Mouse (Mus musculus) cerebellum, adult 2 months (tissue): ENCODE results near the gene Ppt2. TPM values are rescaled to one million over a fixed set of nuclear protein-coding genes. Genes with fewer than 3 reads are reported as not detected.
A peak's percentile ranks its signal among the peaks of the same experiment; 100 is the strongest.

Source experiments
- DNase-seq, 2 experiments: peaks; one replicate each; pipeline ENCODE4 v3.0.0; 2021
- H3K27ac ChIP-seq: fragments of 200-500 bp; 2 replicates; pipeline ENCODE4 v1.5.1; 2012; ENCODE audit warnings: low read length, control low read depth, inconsistent platforms; ENCODE audit not compliant: insufficient read depth
- H3K27me3 ChIP-seq: fragments of 200-500 bp; 2 replicates; pipeline ENCODE4 v1.6.1; 2012; ENCODE audit warnings: inconsistent platforms, mild to moderate bottlenecking, low read length, moderate library complexity; ENCODE audit not compliant: control insufficient read depth, insufficient read depth
- H3K4me1 ChIP-seq: fragments of 200-500 bp; 2 replicates; pipeline ENCODE4 v1.6.1; 2011; ENCODE audit warnings: low read length; ENCODE audit not compliant: control insufficient read depth, insufficient read depth
- H3K4me3 ChIP-seq: fragments of 200-500 bp; replicated peaks from 2 replicates; pipeline ENCODE3; 2011; ENCODE audit warnings: mild to moderate bottlenecking, low read depth, low read length, control low read depth; ENCODE audit not compliant: insufficient read depth
- CTCF ChIP-seq: fragments of 200-500 bp; IDR thresholded peaks from 2 replicates; pipeline ENCODE4 v1.5.1; 2011; ENCODE audit warnings: low read depth, mild to moderate bottlenecking, control low read depth, low read length, moderate library complexity, borderline replicate concordance; ENCODE audit not compliant: insufficient read depth
- POLR2A ChIP-seq: fragments of 200-500 bp; IDR thresholded peaks from 2 replicates; pipeline ENCODE4 v1.6.1; 2011; ENCODE audit warnings: low read length, control low read depth, borderline replicate concordance; ENCODE audit not compliant: insufficient read depth
- WGBS: fragments of 180-500 bp; shearing (Covaris S2); methylation state at CpG from one replicate; pipeline ENCODE4 v1.1.7; 2018; 5-methylcytosine and 5-hydroxymethylcytosine counted together
- polyA plus RNA-seq: library from polyadenylated mRNA; depleted of rRNA; stranded (reverse); fragments of >200 nt; gene quantifications from 2 replicates; pipeline ENCODE4 v1.2.3, GENCODE M21; 2012

Gene Ppt2
- polyA plus RNA-seq, 1 experiment = 57.3 TPM

GRCm38 (mm10) chr17:34626062-34626772, 2.1 kb downstream of the Ppt2 start:
- Histone ChIP-seq H3K27ac (peak overlapping the region; percentile 73), H3K4me1 (peaks cover 10% of the 10 kb centered on the region), H3K27me3 (no peaks in the 10 kb centered on the region), H3K4me3 (peak overlapping the region; percentile 79)
- WGBS = 47% methylated on average over 16 of the region's 16 CpGs
- DNase-seq = no peak
- TF ChIP-seq POLR2A = no peak
- TF ChIP-seq CTCF = no peak

- Histone ChIP-seq H3K27ac (no peak overlapping the region), H3K4me3 (no peak overlapping the region), H3K27me3 (no peaks in the 10 kb centered on the region), H3K4me1 (peaks cover 10% of the 10 kb centered on the region)
- 96% methylated on average over 3 of the region's 3 CpGs for WGBS
- TF ChIP-seq POLR2A (no peak), CTCF (no peak)
- no peak for DNase-seq
Observed at GRCm38 (mm10) chr17:34624981-34625380, 3.3 kb downstream of the Ppt2 start.

GRCm38 (mm10) chr17:34623161-34623560, 5.1 kb downstream of the Ppt2 start:
- 76% methylated on average over 9 of the region's 9 CpGs for WGBS
- Histone ChIP-seq H3K27me3 (no peaks in the 10 kb centered on the region), H3K27ac (no peak overlapping the region), H3K4me1 (peaks cover 10% of the 10 kb centered on the region), H3K4me3 (no peak overlapping the region)
- TF ChIP-seq CTCF = 0 out of 2 replicates have a peak, but pooled peaks have one; percentile 13
- no peak for TF ChIP-seq POLR2A
- no peak for DNase-seq

- Histone ChIP-seq H3K4me1 (peaks cover 4% of the 10 kb centered on the region), H3K4me3 (no peak overlapping the region), H3K27me3 (no peaks in the 10 kb centered on the region), H3K27ac (no peak overlapping the region)
- DNase-seq = no peak
- 92% methylated on average over 8 of the region's 8 CpGs for WGBS
- no peak for TF ChIP-seq CTCF
- no peak for TF ChIP-seq POLR2A
Observed at GRCm38 (mm10) chr17:34621006-34621405, 7.3 kb downstream of the Ppt2 start.

- DNase-seq = peak; percentile 67 to 76
- no peak overlapping the region for H3K27ac ChIP-seq
- no peaks in the 10 kb centered on the region for H3K4me1 ChIP-seq
- no peak overlapping the region for H3K4me3 ChIP-seq
- TF ChIP-seq POLR2A (no peak), CTCF (peak; percentile 79)
- H3K27me3 ChIP-seq = no peaks in the 10 kb centered on the region
- WGBS = 17% methylated on average over 6 of the region's 6 CpGs
Observed at GRCm38 (mm10) chr17:34618999-34619398, 9.3 kb downstream of the Ppt2 start.

GRCm38 (mm10) chr17:34615871-34616270, 12.4 kb downstream of the Ppt2 start, which contains the start of gene Egfl8:
Egfl8 (minus strand) TSS chr17:34615971.
- Histone ChIP-seq H3K4me1 (peaks cover 8% of the 10 kb centered on the region), H3K4me3 (no peak within 1 kb of the TSS), H3K27ac (no peak within 1 kb of the TSS), H3K27me3 (no peaks in the 10 kb centered on the region)
- WGBS = 57% methylated on average over 6 of the region's 6 CpGs
- TF ChIP-seq CTCF (no peak), POLR2A (no peak)
- no peak for DNase-seq

- Histone ChIP-seq H3K27ac (no peak overlapping the region), H3K4me1 (peaks cover 15% of the 10 kb centered on the region), H3K27me3 (no peaks in the 10 kb centered on the region), H3K4me3 (no peak overlapping the region)
- DNase-seq = no peak
- TF ChIP-seq CTCF (no peak), POLR2A (no peak)
- 70% methylated on average over 10 of the region's 10 CpGs for WGBS
Observed at GRCm38 (mm10) chr17:34613830-34614229, 14.5 kb downstream of the Ppt2 start.

- peaks cover 15% of the 10 kb centered on the region for H3K4me1 ChIP-seq
Observed at GRCm38 (mm10) chr17:34613054-34613645, 15.2 kb downstream of the Ppt2 start.

More at GRCm38 (mm10) chr17:34613054-34613645, 15.2 kb downstream of the Ppt2 start:
- WGBS = 84% methylated on average over 11 of the region's 11 CpGs
- Histone ChIP-seq H3K4me3 (no peak overlapping the region), H3K27me3 (no peaks in the 10 kb centered on the region), H3K27ac (no peak overlapping the region)
- TF ChIP-seq CTCF (no peak), POLR2A (no peak)
- no peak for DNase-seq
